Mouse (Mus musculus): ENCODE data around the gene Gm21679. TPM values are rescaled to one million over a fixed set of nuclear protein-coding genes. Genes with fewer than 3 reads are reported as not detected.
"Not testable (repeated sequence)": the region's sequence is repeated elsewhere in the genome, so short reads cannot be mapped to it uniquely, and the experiment has no call there.

Gm21679 gene
- total RNA-seq (2021) = not detected

- intact Hi-C loops (cut with DNase I); DNase-seq (ENCODE audit: extremely low spot score in 1 of 2, low spot score in 2 of 2): not testable (repeated sequence)
Measured at GRCm38 (mm10) chrY:29683270-29683669, at the start of gene Gm21679. Gene Gm21679 (minus strand): TSS chrY:29683370.

Data from left cerebral cortex, postnatal 10 days (tissue).